In the genomic region with DNA sequence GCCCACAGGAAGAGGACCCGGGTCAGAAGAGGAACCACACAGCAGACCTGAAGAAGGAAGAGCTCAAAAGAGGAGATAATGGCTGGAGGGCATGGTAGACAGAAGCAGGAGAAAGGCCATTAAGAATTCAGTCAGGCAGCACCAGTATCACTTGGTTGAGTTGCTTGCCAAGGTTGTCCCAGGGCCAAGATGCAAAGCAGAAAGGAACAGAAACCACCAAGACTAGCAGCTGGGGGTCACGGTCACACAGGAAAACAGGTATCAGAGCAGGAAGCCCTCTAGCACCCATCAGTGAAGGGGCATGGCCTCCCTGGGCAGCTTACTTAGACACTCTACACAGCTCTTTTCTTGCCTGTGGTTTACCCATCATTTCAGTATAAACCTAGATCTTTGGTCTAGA, we compare ENCODE assay signal across 28 mouse cellular contexts. TPM values are rescaled to one million over a fixed set of nuclear protein-coding genes. Genes with fewer than 3 reads are reported as not detected.
DNase-seq lines count a peak whose midpoint lies in the region; ATAC-seq lines count a peak whose summit lies in the region.
"Had no signal": no experiment of that assay in that cellular context is flagged by ENCODE, and none has a peak within 500 bp of the region (broad histone marks: within the 10 kb centered on the region; RNA-seq: fewer than 3 reads in every experiment).

No protein-coding gene starts in this region.

- H3K4me2 ChIP-seq in neural tube, embryonic 15.5 days = no peak overlapping the region
- H3K4me2 ChIP-seq: forebrain, embryonic 13.5 days; heart, embryonic 12.5 days; hindbrain, embryonic 14.5 days; kidney, embryonic 15.5 days; liver, embryonic 15.5 days; lung, embryonic 15.5 days; midbrain, embryonic 12.5 days had no signal

- 92% methylated on average over 2 of the region's 2 CpGs for WGBS in neural tube, embryonic 15.5 days

- no peaks in the 10 kb centered on the region for H3K9me3 ChIP-seq in neural tube, embryonic 15.5 days (replicated peaks)
- H3K9me3 ChIP-seq: forebrain, embryonic 13.5 days; kidney, embryonic 15.5 days; liver, embryonic 15.5 days; lung, embryonic 15.5 days; midbrain, embryonic 12.5 days had no signal

- H3K9ac ChIP-seq in neural tube, embryonic 15.5 days (replicated peaks) = no peak overlapping the region
- H3K9ac ChIP-seq: forebrain, embryonic 13.5 days; heart, embryonic 12.5 days; hindbrain, embryonic 14.5 days; kidney, embryonic 15.5 days; liver, embryonic 15.5 days; lung, embryonic 15.5 days; midbrain, embryonic 12.5 days had no signal

- no peaks in the 10 kb centered on the region for H3K4me1 ChIP-seq in neural tube, embryonic 15.5 days
- H3K4me1 ChIP-seq: forebrain, embryonic 13.5 days; heart, embryonic 12.5 days; kidney, embryonic 15.5 days; liver, embryonic 15.5 days; lung, embryonic 15.5 days; midbrain, embryonic 12.5 days had no signal

- DNase-seq in cerebellum, postnatal 10 days = peak; percentile 52 to 56
- DNase-seq in cerebellum, adult 9-10 months = no peak
- peak; percentile 3 for DNase-seq in neural tube, embryonic 10.5 days (ENCODE audit: extremely low spot score, low spot score)
- no peak for DNase-seq in kidney, adult 8-10 months
- DNase-seq in thymus, postnatal 0 days (ENCODE audit: low spot score) = no peak
- no peak for DNase-seq in right cerebral cortex, postnatal 4 days
- DNase-seq: adrenal gland, adult 2 months; adrenal gland, postnatal 36 days; cerebellum, adult 2 months; cerebellum, postnatal 36 days; gastrocnemius, postnatal 25 days; heart, adult 2 months; kidney, adult 11 months; kidney, postnatal 36 days; layer of hippocampus, postnatal 36 days; right cerebral cortex, postnatal 25 days; thymus, postnatal 25 days had no signal

- no peak overlapping the region for H3K27ac ChIP-seq in neural tube, embryonic 15.5 days (replicated peaks)
- H3K27ac ChIP-seq: forebrain, embryonic 13.5 days; heart, adult 2 months; hindbrain, embryonic 14.5 days; kidney, embryonic 15.5 days; liver, embryonic 15.5 days; lung, embryonic 15.5 days; midbrain, embryonic 12.5 days had no signal

- H3K36me3 ChIP-seq in neural tube, embryonic 15.5 days = no peaks in the 10 kb centered on the region
- H3K36me3 ChIP-seq: heart, embryonic 12.5 days; kidney, embryonic 15.5 days; liver, embryonic 15.5 days; lung, embryonic 15.5 days; midbrain, embryonic 12.5 days had no signal

- H3K4me3 ChIP-seq in neural tube, embryonic 15.5 days (replicated peaks) = no peak overlapping the region
- H3K4me3 ChIP-seq: forebrain, embryonic 13.5 days; heart, adult 2 months; heart, embryonic 12.5 days; kidney, embryonic 15.5 days; liver, embryonic 15.5 days; lung, embryonic 15.5 days; midbrain, embryonic 12.5 days had no signal

- no peaks in the 10 kb centered on the region for H3K27me3 ChIP-seq in neural tube, embryonic 15.5 days (replicated peaks)
- H3K27me3 ChIP-seq: forebrain, embryonic 13.5 days; heart, embryonic 12.5 days; kidney, embryonic 15.5 days; liver, embryonic 15.5 days; lung, embryonic 15.5 days; midbrain, embryonic 12.5 days had no signal

- ATAC-seq in neural tube, embryonic 15.5 days (ENCODE audit: low FRiP score) = no peak
- ATAC-seq in megakaryocyte, adult 5-6 weeks (ENCODE audit: poor library complexity, severe bottlenecking) = peak; percentile 51
- ATAC-seq: activated CD4-positive, CD25-positive, alpha-beta regulatory T cell, adult 4 months; forebrain, embryonic 13.5 days; inflammation-experienced regulatory T-cells, adult 6 months had no signal

RNA-seq across cellular contexts. Expression of gene Rev1, which starts 9.8 kb away (rescaled TPM):
- 30.2 and 35.3 TPM in 2 replicates for polyA plus RNA-seq in neural tube, embryonic 15.5 days (2015; fragmentation: Nextera tagmentation; extraction: Ambion mirVana)
- 17.8 and 18.3 TPM in 2 replicates for total RNA-seq in megakaryocyte, adult 5-6 weeks (2015)
- 20.7 and 23.0 TPM in 2 replicates for total RNA-seq in megakaryocyte, adult 5-6 weeks (2017)
- polyA plus RNA-seq in thymus, postnatal 0 days (2015; fragmentation: Nextera tagmentation; extraction: Ambion mirVana) = 13.7 and 18.9 TPM in 2 replicates

Comparison
In these comparisons a context has a peak if more than half of its experiments do, and no peak if none do; other contexts are left out.
1. DNase-seq: peak in cerebellum, postnatal 10 days (2 of 2) and neural tube, embryonic 10.5 days (single experiment); none in cerebellum, adult 9-10 months (single experiment), kidney, adult 8-10 months (0 of 2), thymus, postnatal 0 days (single experiment) and right cerebral cortex, postnatal 4 days (single experiment).